Mouse (Mus musculus) embryonic facial prominence, embryonic 10.5 days (tissue): ENCODE results near the gene Mapkapk2. TPM values are rescaled to one million over a fixed set of nuclear protein-coding genes. Genes with fewer than 3 reads are reported as not detected.

Experiments used
- DNase-seq: peaks from one replicate; pipeline ENCODE4 v3.0.0-alpha.2; 2017; ENCODE audit warnings: low spot score
- H3K27ac ChIP-seq: fragments of 300-500 bp; sonication (generic); replicated peaks from 2 replicates; pipeline ENCODE4 v1.5.1; 2016; ENCODE audit warnings: mild to moderate bottlenecking
- H3K27me3 ChIP-seq: fragments of 300-500 bp; sonication (generic); replicated peaks from 2 replicates; pipeline ENCODE4 v1.6.1; 2016; ENCODE audit warnings: low read depth, mild to moderate bottlenecking; ENCODE audit not compliant: poor library complexity, severe bottlenecking
- H3K36me3 ChIP-seq: fragments of 300-500 bp; sonication (generic); replicated peaks from 2 replicates; pipeline ENCODE4 v1.6.1; 2016; ENCODE audit warnings: mild to moderate bottlenecking, moderate library complexity
- H3K4me1 ChIP-seq: fragments of 300-500 bp; sonication (generic); 2 replicates; pipeline ENCODE4 v1.6.1; 2016
- H3K4me3 ChIP-seq: fragments of 300-500 bp; sonication (generic); 2 replicates; pipeline ENCODE4 v1.5.1; 2016; ENCODE audit warnings: mild to moderate bottlenecking, moderate library complexity
- H3K9me3 ChIP-seq: fragments of 300-500 bp; sonication (generic); 2 replicates; pipeline ENCODE4 v1.6.1; 2016; ENCODE audit warnings: mild to moderate bottlenecking
- WGBS: fragments of 180-500 bp; shearing (Covaris S2); methylation state at CpG from one replicate; pipeline ENCODE4 v1.1.7; 2016; 5-methylcytosine and 5-hydroxymethylcytosine counted together
- polyA plus RNA-seq: library from polyadenylated mRNA; unstranded; fragments of >200 nt; fragmentation: Nextera tagmentation; extraction: Ambion mirVana; gene quantifications from 2 replicates; pipeline ENCODE4 v1.2.1, GENCODE M21; 2016

Mapkapk2 gene
- polyA plus RNA-seq, 1 experiment from 2014 or later: 45.4 TPM

DNA sequence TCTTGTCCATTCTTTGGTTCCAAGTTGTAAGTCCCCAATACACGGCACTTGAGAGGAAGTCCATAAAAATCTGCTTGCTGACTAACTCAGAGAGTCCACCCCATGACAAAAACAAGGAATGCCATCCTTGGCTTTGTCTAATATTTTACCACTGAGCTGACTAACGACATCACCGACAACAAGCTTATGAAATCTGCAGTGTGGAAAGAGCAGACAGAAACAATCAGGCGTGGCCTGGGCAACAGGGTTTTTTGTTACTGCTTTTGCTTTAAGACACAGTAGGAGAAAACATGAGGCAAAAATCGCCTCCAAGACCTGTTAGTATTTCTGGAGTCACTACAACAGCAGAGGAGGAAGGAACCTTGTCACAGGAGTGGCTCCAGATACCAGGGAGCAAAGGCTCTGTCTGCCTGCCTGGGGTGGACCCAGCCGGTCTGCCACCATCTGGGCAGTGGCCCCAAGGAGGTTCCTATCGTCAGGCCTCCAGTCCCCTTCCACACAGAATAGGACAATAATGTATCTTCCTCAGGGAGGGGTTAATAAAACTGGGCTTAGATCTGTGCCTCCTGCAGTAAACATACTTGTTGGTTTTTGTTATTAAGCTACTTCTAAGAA lies 25.1 kb downstream of the Mapkapk2 start:
- Histone ChIP-seq H3K27ac (no peak overlapping the region), H3K27me3 (no peaks in the 10 kb centered on the region), H3K4me1 (peaks cover 51% of the 10 kb centered on the region), H3K4me3 (no peak overlapping the region), H3K9me3 (no peaks in the 10 kb centered on the region), H3K36me3 (peaks cover 14% of the 10 kb centered on the region)
- DNase-seq: no peak
- WGBS: 86% methylated on average over 7 of the region's 7 CpGs

DNA sequence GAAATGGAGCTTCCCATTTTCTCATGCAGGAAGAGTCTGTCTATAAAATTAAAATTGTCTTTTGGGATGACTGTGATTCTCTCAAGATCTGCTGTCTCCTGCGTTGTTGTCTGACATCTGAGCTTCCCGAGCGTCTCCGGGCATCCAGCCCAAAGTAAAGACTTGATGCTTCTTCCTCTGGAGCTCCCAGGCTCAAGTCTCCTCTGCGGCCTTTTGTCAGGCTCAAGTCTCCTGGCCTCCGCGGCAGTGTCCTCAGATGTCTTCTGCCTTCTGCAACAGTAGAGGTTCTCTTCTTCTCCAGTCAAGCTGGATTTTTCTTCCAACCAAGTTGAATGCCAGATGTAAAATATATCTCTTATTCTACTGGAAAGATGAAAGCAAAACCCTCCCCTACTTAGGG lies 28.6 kb downstream of the Mapkapk2 start:
- DNase-seq: no peak
- WGBS: 88% methylated on average over 7 of the region's 7 CpGs

DNA sequence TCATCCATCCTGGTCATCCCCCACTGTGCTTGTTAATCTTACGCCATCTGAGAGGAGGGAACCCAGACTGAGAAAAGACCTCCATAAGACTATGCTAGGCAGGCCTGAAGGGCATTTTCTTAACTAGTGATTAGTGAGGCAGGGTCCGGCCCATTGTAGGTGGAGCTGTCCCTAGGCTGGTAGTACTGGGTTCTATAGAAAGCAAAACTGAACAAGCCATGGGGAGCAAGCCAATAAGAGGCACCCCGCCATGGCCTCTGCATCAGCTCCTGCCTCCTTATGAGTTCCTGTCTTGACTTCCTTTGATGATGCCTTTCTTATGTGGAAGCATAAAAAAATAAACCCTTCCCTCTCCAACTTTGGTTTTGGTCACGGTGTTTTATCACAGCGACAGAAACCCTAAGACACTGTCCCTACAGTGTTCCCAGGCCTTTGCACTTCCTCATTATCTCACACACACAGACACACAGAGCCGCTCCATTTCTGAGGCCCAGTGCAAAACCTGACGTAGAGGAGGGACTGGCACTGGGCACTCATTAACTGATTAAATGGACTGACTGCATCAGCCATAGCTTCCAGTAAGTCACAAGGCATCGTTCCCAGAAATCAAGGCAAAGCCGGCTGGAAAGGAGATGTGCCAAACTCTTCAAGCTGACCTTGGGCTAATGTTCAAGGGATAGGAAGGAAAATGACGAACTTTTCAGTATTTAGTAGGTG lies 29.5 kb downstream of the Mapkapk2 start:
- 89% methylated on average over 10 of the region's 10 CpGs for WGBS
- no peak for DNase-seq

More for the DNA sequence above, 28.6 kb downstream of the Mapkapk2 start:
- no peak overlapping the region for H3K27ac ChIP-seq
- no peaks in the 10 kb centered on the region for H3K27me3 ChIP-seq
- no peaks in the 10 kb centered on the region for H3K9me3 ChIP-seq
- H3K4me3 ChIP-seq: no peak overlapping the region
- peaks cover 26% of the 10 kb centered on the region for H3K36me3 ChIP-seq
- peaks cover 25% of the 10 kb centered on the region for H3K4me1 ChIP-seq

DNA sequence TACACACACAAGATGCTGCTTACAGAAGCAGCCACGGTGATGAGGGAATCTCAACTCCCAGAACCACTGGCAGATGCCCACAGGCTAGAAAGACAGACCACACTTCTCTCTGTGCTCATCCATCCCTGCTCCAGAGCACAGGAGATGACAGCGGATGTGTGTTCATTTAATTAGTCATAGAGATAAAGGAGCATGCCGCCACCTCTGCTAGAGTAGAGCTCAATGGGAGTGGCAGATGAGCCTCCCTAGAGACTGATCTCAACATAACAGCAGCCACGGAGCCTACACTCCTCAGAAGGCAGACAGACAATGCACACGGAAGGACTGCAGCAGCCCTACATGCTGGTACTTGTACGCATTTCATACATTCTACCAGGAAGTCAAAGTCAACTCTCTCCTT lies 33.4 kb downstream of the Mapkapk2 start:
- WGBS: 76% methylated on average over 6 of the region's 6 CpGs

More for the DNA sequence above, 29.5 kb downstream of the Mapkapk2 start:
- Histone ChIP-seq H3K4me3 (no peak overlapping the region), H3K27me3 (no peaks in the 10 kb centered on the region), H3K4me1 (peaks cover 21% of the 10 kb centered on the region), H3K27ac (no peak overlapping the region), H3K9me3 (no peaks in the 10 kb centered on the region), H3K36me3 (peaks cover 26% of the 10 kb centered on the region)

DNA sequence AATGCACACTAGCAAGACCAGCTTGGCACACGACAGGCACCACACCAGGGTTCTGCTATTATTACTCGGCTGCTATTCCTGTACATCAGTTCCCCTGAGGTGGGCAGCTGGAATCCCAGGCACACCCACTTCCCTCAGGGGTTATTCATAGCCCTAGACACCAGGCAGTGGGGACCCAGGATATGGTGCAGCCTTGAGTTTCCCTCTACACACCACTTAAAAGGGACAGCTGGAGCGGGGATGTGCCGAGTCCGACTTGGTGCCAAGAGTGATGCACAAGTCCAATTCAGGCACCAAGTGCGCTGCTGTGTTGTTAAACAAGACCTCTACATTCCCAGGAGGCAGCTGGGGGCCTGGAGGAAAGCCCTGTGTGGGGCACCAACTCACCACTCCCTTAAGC lies 34.8 kb downstream of the Mapkapk2 start:
- Histone ChIP-seq H3K9me3 (no peaks in the 10 kb centered on the region), H3K36me3 (peaks cover 23% of the 10 kb centered on the region), H3K4me1 (peaks cover 53% of the 10 kb centered on the region), H3K27me3 (no peaks in the 10 kb centered on the region), H3K4me3 (no peak overlapping the region), H3K27ac (no peak overlapping the region)
- no peak for DNase-seq
- 80% methylated on average over 6 of the region's 6 CpGs for WGBS

More for the DNA sequence above, 33.4 kb downstream of the Mapkapk2 start:
- Histone ChIP-seq H3K27ac (no peak overlapping the region), H3K27me3 (no peaks in the 10 kb centered on the region), H3K9me3 (no peaks in the 10 kb centered on the region), H3K4me3 (no peak overlapping the region), H3K36me3 (peaks cover 26% of the 10 kb centered on the region), H3K4me1 (peaks cover 40% of the 10 kb centered on the region)
- no peak for DNase-seq

DNA sequence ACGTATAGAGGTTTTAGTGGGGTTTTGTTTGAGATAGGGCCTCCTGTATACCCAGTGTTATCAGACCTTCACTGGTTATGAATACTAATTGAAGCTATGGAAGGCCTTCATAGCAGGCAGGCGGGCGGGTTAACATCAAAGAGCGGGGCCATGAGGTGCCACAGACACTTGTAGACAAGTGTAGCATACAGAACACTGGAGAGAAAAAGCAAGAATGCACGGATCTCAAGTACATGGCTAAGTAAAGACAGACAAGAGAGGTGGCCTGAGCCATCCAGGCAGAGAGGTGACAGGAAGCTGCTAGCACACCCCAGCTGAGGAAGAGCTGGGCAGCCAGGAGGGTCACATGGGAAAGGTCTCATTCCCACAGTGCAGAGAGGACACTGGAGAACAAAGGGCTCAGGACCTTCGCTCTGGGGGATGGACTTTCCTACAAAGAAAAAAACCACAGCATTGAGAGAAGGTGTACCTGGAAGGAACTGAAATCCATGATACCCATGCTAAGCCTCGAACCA lies 35.8 kb downstream of the Mapkapk2 start:
- Histone ChIP-seq H3K27me3 (no peaks in the 10 kb centered on the region), H3K27ac (0 out of 2 replicates have a peak overlapping the region, but pooled peaks have one; percentile 8), H3K9me3 (no peaks in the 10 kb centered on the region), H3K4me3 (no peak overlapping the region), H3K4me1 (peaks cover 53% of the 10 kb centered on the region), H3K36me3 (peaks cover 24% of the 10 kb centered on the region)
- WGBS: 88% methylated on average over 7 of the region's 7 CpGs
- DNase-seq: no peak

DNA sequence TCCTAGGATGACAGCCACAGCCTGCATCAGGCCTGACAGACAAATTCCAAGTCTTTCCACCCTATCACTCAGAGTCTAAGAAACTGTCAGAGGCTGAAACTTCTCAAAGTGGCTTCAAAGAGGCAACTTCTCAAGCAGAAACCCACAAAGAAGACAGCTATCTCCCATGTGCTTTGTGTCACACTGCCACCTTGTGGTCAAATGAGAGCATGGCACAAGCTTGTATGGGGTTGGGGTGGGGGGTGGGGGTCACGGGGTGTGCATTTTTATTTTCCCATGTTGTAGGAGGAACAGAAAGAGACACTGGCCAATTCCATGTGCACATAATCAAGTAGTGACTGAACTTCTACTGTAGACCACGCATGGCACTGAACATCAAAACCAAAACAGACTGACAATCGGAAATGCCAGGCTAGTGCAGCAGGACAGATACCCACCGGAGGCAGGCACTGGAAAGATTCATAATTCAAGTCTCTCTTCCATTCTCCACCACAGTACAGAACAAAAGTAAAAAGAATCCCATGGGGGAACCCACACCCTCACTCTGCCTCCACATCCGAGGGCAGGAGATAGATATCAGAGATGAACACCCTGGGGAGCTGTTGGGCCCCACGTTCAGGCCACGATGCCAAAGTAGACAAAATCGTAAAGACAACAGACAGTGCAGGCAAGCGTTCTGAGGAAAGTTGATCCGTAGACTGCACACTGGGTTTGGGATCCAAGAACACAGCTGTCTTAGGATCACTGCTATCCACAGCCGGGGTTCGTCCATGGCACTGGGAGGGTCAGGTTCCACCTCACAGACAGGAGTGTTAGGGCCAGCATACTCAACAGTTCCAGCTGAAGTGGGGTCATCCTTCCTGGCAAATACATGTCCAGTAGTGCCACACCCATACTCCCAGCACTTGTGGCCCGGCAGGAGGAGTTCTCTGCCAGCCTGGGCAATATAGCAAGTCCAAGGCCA lies 37.1 kb downstream of the Mapkapk2 start:
- H3K27ac ChIP-seq: peak overlapping the region; percentile 51; the same call in 1 of the 2 replicates
- H3K4me3 ChIP-seq: no peak overlapping the region
- H3K9me3 ChIP-seq: no peaks in the 10 kb centered on the region
- WGBS: 70% methylated on average over 13 of the region's 13 CpGs
- peak; percentile 55 for DNase-seq
- peaks cover 30% of the 10 kb centered on the region for H3K36me3 ChIP-seq
- peaks cover 53% of the 10 kb centered on the region for H3K4me1 ChIP-seq
- no peaks in the 10 kb centered on the region for H3K27me3 ChIP-seq

DNA sequence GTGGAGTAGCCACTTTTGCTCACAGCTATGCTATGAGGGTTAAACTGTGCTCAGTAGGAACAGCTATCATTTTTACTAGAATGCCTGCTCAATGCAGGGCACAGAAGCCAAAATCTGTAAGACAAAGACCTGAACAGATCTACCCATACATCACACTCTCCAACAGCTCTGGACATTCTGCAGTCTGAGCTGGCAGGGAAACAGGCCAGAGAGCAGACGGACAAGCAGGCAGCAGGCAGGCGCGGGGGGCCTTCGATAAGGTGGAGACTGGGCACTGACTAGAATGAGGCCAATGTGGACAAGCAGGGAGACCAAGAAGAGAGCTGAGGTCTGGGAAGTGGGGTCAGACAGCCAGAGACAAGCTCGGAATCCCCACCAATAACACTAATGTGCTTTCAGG lies 37.8 kb downstream of the Mapkapk2 start:
- no peak for DNase-seq
- peaks cover 38% of the 10 kb centered on the region for H3K36me3 ChIP-seq
- H3K27ac ChIP-seq: peak overlapping the region; percentile 51
- H3K4me3 ChIP-seq: no peak overlapping the region
- H3K4me1 ChIP-seq: peaks cover 53% of the 10 kb centered on the region
- H3K27me3 ChIP-seq: no peaks in the 10 kb centered on the region
- 91% methylated on average over 5 of the region's 5 CpGs for WGBS
- H3K9me3 ChIP-seq: no peaks in the 10 kb centered on the region

DNA sequence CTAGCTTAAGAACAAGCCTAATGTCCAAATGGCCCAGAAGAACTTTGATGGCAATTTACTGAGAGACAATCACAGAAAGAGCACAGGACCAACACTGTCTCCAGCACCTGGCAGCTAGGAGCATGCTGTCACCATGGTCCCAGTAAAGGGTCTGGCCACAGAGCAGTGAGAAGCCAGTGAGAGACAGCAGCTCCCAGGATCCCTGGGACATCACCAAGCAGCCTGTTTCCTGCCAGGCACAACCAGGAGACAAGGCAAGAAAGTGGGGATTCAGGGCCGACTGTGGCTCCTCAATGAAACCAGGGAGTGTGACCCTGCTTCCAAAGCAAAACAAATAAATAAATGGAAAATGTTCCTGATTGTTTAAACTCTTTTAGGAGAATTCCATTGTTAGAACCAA lies 38.2 kb downstream of the Mapkapk2 start:
- H3K36me3 ChIP-seq: peaks cover 42% of the 10 kb centered on the region
- DNase-seq: no peak
- no peaks in the 10 kb centered on the region for H3K27me3 ChIP-seq
- H3K4me1 ChIP-seq: peaks cover 53% of the 10 kb centered on the region
- H3K4me3 ChIP-seq: no peak overlapping the region
- WGBS: 66% methylated on average over 1 of the region's 1 CpGs
- H3K9me3 ChIP-seq: no peaks in the 10 kb centered on the region
- H3K27ac ChIP-seq: peak overlapping the region; percentile 51

DNA sequence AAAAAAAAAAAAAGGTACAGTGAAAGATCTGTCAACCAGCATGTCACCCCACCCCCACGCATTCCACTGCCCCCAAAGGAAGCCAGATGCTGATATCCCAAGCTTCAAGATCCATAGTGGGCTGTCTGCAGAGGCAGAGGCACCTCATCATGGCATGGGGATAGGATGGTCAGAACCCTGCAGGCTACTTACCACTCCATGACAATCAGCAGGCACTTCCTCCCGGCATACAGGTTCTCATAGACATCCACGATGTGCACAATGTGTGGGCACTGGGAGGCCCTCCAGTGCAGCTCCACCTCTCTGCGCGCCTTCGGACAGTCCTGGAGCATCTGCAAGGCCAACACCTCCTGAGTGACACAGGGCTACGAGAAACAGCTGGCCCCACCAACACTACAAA lies 39.2 kb downstream of the Mapkapk2 start:
- WGBS: 80% methylated on average over 7 of the region's 7 CpGs
- Histone ChIP-seq H3K4me1 (peaks cover 52% of the 10 kb centered on the region), H3K27me3 (no peaks in the 10 kb centered on the region), H3K9me3 (no peaks in the 10 kb centered on the region), H3K4me3 (no peak overlapping the region), H3K36me3 (peaks cover 52% of the 10 kb centered on the region), H3K27ac (peak overlapping the region; percentile 35; the same call in 1 of the 2 replicates)
- DNase-seq: no peak

DNA sequence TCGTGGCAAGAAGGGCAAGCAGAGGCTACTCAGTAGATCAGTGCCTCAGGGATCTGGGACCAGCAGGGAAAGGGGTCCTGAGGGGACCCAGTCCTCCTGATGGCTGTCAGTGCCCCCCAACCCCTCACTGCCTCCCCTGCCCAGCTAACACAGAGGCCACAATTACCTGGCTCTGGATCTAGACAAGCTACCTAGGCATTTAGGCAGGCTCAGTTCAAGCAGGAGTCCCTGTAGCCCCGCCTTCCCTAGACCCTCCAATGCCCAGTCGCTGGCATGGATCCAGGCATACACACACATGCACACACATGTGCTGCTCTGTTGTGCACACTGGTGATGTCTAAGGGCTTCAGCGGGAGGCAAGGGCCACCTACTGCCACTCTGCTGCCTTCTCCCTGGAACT lies 43.4 kb downstream of the Mapkapk2 start:
- Histone ChIP-seq H3K4me1 (peaks cover 26% of the 10 kb centered on the region), H3K36me3 (peaks cover 68% of the 10 kb centered on the region), H3K4me3 (no peak overlapping the region), H3K27me3 (no peaks in the 10 kb centered on the region), H3K27ac (no peak overlapping the region), H3K9me3 (no peaks in the 10 kb centered on the region)
- no peak for DNase-seq
- WGBS: 90% methylated on average over 4 of the region's 4 CpGs

DNA sequence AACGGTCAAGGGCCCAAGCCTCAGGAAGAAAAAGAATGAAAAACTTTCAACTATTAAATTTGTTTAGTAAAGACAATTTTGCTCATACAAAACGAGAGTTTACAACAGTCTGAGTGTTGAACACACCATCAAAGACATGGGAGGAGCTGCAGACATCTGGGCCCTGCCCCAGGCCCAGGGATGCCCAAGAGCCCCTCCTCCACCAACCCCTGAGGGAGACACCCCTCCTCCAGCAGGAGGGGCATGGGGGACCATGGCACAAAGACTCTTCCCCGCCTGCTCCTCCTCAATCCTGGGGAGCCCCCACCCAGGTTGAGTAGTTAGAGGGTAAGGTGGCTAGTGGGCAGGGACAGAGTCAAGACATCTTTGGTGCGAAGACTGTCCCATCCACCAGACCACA lies 44.0 kb downstream of the Mapkapk2 start:
- Histone ChIP-seq H3K36me3 (peaks cover 68% of the 10 kb centered on the region), H3K27ac (peak overlapping the region; percentile 10; the same call in 1 of the 2 replicates), H3K9me3 (no peaks in the 10 kb centered on the region), H3K4me1 (peaks cover 20% of the 10 kb centered on the region), H3K27me3 (no peaks in the 10 kb centered on the region), H3K4me3 (no peak overlapping the region)
- WGBS: 64% methylated on average over 4 of the region's 4 CpGs
- no peak for DNase-seq
